Mouse (Mus musculus): ENCODE measurements around the gene Peg3.

Peg3 gene

DNA sequence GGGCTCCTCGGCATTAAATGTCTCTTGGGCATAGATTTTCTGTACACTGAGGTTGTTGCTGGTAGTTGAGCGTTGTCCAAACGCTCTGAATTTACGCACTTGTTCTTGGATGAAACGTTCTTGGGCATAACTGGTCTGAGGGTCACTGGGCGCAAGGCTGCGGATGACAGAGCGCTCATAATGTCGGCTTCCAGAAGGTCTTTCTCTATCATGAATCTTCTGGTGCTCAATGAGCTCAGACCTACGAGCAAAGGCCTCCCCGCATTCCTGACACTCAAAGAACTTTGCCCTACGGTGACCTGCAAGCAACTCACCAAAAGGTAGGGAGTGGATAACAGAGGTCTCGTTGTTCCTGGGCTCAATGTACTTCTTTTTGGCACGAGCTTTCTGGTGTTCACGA lies 20.8 kb downstream of the Peg3 start:
- DNase-seq (ENCODE audit: low spot score in 2 of 2) = no peak

DNA sequence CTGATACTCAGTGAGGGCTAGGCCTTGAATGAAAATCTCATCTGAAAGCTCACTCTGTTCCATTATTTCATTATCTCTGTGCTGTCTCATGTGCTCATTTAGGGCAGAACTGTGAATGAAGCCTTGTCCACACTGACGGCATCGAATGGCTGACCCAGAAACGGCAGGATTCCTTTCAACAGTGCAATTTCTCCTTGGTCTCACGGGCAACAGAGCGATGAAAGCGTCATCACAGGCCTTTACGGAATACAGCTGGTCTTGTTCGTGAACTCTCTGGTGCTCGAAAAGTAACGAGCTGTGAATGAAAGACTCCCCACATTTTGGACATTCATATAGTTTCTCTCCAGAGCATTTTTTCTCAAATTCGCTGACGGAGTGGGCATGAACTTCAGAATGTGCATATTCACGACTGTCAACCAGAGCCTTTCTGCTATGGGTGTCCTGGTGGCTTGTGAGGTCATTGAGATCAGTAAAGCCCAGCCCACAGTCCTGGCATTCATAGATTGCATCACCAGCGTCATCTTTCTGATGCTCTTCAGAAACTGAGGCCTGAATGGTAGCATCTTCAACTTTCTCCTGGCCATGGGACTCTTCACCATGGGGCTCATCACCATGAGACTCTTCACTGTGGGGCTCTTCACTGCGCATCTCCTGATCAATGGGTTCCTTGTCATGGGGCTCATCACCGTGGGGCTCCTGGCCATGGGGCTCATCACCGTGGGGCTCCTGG lies 21.6 kb downstream of the Peg3 start:
- DNase-seq (ENCODE audit: low spot score in 2 of 2) = no peak

- DNase-seq (ENCODE audit: low spot score in 2 of 2) = no peak
These were observed 22.7 kb downstream of the Peg3 start for GRCm38 (mm10) chr7:6707416-6708015.

DNA sequence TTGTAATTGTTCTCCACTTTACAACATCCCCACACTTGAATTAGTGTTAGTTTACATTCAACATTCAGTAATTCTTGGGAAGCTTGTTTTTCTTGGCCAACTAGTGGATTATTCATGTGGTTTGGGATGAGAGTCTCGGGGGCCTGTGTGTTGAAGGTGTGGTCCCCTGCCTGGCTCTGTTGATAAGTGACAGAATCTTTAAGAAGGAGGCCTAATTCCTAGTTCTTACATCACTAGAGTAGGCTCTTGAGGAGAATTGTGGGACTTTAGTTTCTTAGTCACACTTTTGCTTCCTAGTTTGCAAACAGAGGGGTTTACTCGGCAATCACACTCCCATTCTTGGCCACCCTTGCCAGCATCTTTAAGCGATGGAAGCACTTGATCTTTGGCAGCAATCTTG lies 31.0 kb downstream of the Peg3 start:
- no peak for DNase-seq (ENCODE audit: low spot score in 2 of 2)

DNA sequence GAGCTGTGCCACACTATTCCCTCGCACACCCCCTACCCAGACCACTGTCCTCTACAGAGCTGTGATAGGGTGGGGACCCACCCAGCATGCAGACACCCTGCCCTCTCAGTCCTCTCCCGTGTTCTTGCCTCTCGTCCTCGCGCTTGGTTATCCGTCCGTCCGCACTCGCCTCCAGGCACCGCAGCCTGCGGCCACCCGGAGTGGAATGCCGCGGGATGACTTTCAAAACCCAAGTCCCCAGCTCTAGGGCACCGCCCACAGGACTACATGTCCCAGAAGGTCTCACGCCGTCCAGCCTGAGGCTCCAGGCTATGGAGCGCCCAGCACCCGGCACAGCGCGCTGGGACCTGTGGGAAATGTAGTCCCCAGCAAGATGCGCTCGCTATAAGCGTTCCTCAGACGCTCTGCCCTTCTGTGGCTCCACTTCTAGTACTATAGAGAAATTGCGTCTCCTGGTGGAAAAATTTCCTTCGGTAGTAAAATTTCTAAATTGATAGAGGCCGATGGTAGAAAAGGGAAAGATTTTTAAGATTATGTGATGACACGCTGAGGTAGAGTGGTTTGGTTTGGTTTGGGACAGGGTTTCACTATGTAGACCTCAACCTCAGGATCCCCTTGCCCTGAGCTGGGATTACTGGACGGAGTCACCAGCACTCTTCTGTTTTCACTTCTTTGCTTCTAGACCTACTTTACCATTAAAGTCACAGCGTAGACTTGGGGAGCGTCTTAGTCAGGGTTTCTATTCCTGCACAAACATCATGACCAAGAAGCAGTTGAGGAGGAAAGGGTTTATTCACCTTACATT lies 33.8 kb downstream of the Peg3 start, which contains the start of gene Zim1:
Gene Zim1 (minus strand): TSS at position 210 of the 805 bp plus-strand sequence.
- no peak for DNase-seq (ENCODE audit: low spot score in 2 of 2)

DNA sequence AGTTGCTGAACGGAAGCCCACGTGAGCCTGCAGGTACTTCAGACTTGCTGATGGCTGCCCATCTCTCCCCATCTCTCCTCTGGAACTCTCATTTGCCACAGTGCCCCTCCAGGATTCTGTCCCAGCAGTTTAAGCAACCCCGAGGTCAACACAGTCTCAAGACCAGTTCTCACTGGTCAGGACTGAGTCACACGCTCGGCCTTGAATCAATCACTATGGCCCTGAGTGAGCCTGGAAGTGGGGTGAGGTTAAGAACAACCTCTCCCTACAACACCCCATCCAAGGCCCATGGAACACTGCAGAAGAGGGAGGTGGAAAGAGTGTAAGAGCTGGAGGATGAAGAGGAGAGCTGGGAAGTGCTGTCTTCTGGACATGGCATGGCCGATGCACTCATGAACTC lies 44.7 kb downstream of the Peg3 start:
- DNase-seq (ENCODE audit: low spot score in 2 of 2) = no peak

- no peak for DNase-seq (ENCODE audit: low spot score in 2 of 2)
These were observed 63.5 kb downstream of the Peg3 start for GRCm38 (mm10) chr7:6666726-6667125.

DNA sequence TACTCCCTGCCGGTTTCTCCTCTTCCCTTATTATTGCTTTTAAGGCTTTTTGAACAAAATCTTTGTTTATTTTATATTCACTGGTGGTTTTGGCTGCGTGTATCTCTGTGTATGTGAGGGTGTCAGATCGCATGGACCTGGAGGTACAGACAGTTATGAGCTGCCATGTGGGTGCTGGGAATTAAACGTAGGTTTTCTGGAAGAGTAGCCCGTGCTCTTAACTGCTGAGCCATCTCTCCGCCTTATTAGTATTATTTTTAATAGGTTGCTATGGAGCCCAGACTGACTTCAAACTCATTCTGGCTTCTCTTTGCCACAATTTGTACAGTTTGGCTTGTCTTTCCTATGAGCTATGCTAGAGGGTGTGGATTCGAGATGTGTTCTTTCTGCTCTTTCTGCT lies 66.8 kb downstream of the Peg3 start:
- DNase-seq (ENCODE audit: low spot score in 2 of 2) = no peak

DNA sequence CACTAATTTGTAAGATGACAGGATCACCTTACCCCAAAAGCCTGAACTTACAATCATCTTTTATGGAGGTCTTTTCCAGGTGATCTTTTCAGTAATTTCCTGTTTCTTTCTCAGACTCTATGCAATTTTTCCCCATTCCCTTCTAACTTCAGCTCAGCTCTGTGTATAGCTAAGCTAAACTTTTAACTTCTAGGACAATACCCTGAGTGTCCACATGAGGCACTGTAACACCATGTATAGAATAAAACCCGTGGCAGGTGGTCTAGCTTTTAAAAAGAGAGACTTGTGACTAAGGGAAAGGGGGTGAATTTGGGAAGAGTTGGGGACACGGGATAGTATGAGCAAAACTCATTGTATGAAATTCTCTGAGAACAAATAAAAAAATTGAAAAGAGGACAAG lies 70.6 kb downstream of the Peg3 start:
- no peak for DNase-seq (ENCODE audit: low spot score in 2 of 2)

GRCm38 (mm10) chr7:6658606-6659005 lies 71.6 kb downstream of the Peg3 start:
- no peak for DNase-seq (ENCODE audit: low spot score in 2 of 2)

All from thymus, postnatal 10 days (tissue).